Mouse (Mus musculus) small intestine, adult 2 months (tissue): ENCODE measurements around the gene 4930595D18Rik.

ENCODE experiments used
- CTCF ChIP-seq: fragments of 200-500 bp; IDR thresholded peaks from 2 replicates; pipeline ENCODE4 v1.5.1; 2012; ENCODE audit warnings: low read depth, mild to moderate bottlenecking, control low read depth, inconsistent platforms, low read length, moderate library complexity, mixed read lengths; ENCODE audit not compliant: insufficient replicate concordance, insufficient read length; ENCODE audit errors: extremely low read depth
- POLR2A ChIP-seq: fragments of 200-500 bp; IDR thresholded peaks from 2 replicates; pipeline ENCODE4 v1.6.1; 2012; ENCODE audit warnings: low read depth, mild to moderate bottlenecking, control low read depth, inconsistent platforms, low read length, moderate library complexity

DNA sequence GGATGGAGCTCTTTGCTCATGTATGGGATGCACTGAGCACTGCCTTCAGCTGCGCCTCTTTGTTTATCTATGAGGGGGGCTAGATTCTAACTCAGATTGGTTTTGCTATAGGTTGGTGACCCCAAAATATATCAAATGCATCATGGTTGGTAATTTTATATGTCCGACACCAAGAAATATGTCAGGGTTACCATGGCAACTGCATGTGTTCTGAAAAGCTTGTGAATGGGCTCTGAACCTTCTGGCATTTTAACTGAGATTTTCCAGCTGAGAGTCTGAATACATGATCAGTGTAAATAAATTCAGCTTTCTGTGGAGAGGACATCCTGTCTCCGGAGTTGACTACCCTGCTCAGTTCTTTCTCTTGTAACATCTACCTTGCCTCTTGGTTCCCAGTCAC is 19.7 kb upstream of the 4930595D18Rik start:
- TF ChIP-seq POLR2A (no peak), CTCF (no peak)
